Mouse (Mus musculus) C2C12 (cell line): ENCODE data around the gene Glrx. TPM values are rescaled to one million over a fixed set of nuclear protein-coding genes. Genes with fewer than 3 reads are reported as not detected.

Experiments
- H3K27me3 ChIP-seq: one replicate; pipeline ENCODE4 v1.6.1; 2011; ENCODE audit not compliant: control insufficient read depth, insufficient read depth, insufficient read length
- H3K36me3 ChIP-seq: one replicate; pipeline ENCODE4 v1.6.1; 2011; ENCODE audit not compliant: control insufficient read depth, insufficient read depth
- H3K4me3 ChIP-seq: one replicate; pipeline ENCODE4 v1.5.1; 2011; ENCODE audit warnings: mild to moderate bottlenecking, control low read depth; ENCODE audit not compliant: poor library complexity, insufficient read depth, severe bottlenecking
- H3K79me2 ChIP-seq: one replicate; pipeline ENCODE4 v1.6.1; 2011; ENCODE audit not compliant: control insufficient read depth, insufficient read depth
- H3K79me3 ChIP-seq: one replicate; pipeline ENCODE4 v1.6.1; 2011; ENCODE audit warnings: low read depth, control low read depth
- H3ac ChIP-seq: one replicate; pipeline ENCODE3; 2011; ENCODE audit warnings: low read depth; ENCODE audit not compliant: control insufficient read depth, insufficient read length
- CEBPB ChIP-seq: IDR thresholded peaks from one replicate; pipeline ENCODE4 v1.6.1; 2011; ENCODE audit warnings: low read depth, mild to moderate bottlenecking, control low read depth, moderate library complexity
- CTCF ChIP-seq: IDR thresholded peaks from one replicate; pipeline ENCODE4 v1.5.1; 2011; ENCODE audit not compliant: control insufficient read depth, insufficient read depth, insufficient read length
- FOSL1 ChIP-seq: IDR thresholded peaks from one replicate; pipeline ENCODE4 v1.8.0; 2011; ENCODE audit warnings: mild to moderate bottlenecking, low read length; ENCODE audit not compliant: poor library complexity, insufficient read depth, severe bottlenecking
- MAX ChIP-seq: IDR thresholded peaks from one replicate; pipeline ENCODE4 v1.6.1; 2011; ENCODE audit warnings: mild to moderate bottlenecking, control low read depth
- MYOD1 ChIP-seq: IDR thresholded peaks from one replicate; pipeline ENCODE4 v1.6.1; 2011; ENCODE audit warnings: low read depth; ENCODE audit not compliant: control insufficient read depth, insufficient read length
- MYOG ChIP-seq: IDR thresholded peaks from one replicate; pipeline ENCODE4 v1.6.1; 2011; ENCODE audit not compliant: control insufficient read depth, insufficient read length; ENCODE audit errors: extremely low read depth
- USF1 ChIP-seq: IDR thresholded peaks from one replicate; pipeline ENCODE4 v1.6.1; 2011; ENCODE audit warnings: low read depth, mild to moderate bottlenecking, control low read depth, moderate library complexity
- polyA plus RNA-seq: library from polyadenylated mRNA; unstranded; fragments of >200 nt; fragmentation: generic; extraction: Trizol; gene quantifications from one replicate; pipeline ENCODE4 v1.2.1, GENCODE M21; 2012; ENCODE audit warnings: missing spikeins

Gene Glrx
- polyA plus RNA-seq, 1 experiment = 41.9 TPM

DNA sequence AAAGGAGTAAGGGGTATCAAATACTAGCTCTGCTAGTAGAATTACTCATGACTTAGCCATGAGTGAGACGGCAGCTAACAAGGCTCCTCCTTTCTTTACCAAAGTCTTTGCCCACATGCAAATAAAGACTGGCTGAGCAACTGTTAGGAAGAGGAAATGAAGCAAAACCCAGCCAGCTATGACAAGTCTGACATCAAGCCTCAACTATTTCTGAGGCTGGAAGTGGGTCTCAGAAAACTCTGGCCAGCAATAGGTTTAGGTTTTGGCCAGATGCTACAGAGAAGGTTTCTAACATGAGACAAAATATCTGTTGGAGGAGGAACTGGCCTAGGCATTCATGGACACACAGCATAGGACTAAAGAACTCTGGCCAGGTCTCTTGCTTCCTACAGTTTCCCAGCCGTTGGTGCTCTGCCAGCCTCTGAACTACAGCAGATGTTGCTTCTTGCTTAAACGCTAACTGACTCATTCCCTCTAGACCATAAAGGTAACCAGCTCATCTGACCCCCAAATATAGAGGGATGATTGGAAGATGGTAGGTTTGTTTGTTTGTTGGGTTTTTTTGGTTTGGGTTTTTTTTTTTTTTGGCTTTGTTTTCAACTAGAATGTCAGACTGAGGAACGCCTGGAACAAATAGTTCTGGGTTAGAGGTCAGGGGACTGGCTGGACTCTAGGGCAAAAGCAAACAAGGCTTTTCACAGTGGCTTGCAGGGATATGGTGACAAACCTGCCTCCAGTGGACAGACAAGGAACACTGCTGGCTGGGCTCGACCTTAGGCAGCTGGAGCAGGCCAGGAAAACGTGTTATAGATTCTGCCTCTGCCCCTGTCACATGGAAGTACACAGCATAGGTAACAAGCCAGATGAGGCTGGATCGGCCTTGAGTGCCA is 41.0 kb upstream of the Glrx start:
- Histone ChIP-seq H3K36me3 (no peaks in the 10 kb centered on the region), H3K4me3 (no peak overlapping the region), H3K79me2 (no peaks in the 10 kb centered on the region), H3ac (no peak overlapping the region), H3K79me3 (no peaks in the 10 kb centered on the region), H3K27me3 (no peaks in the 10 kb centered on the region)
- TF ChIP-seq USF1 (no peak), MYOD1 (no peak), CEBPB (peak; percentile 64), MAX (no peak), CTCF (no peak)

DNA sequence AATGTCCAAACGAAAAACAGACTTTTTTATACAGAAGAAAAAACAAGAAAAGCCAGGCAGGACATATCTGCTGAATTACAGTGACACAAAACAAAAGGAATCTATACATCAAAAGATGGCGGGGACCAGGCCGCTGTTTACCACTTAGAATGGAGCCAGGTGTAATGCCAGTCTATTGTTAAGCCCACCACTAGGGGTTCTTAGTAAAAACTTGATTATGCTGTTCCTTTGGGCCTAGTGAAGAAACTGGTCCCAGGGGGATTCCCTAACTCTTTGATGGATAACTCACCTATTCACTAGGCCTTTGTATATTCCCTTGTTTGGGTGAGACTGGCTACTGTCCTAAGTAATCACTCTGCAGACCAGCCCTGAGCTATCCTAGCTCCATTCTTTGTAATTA is 40.2 kb upstream of the Glrx start:
- Histone ChIP-seq H3K79me2 (no peaks in the 10 kb centered on the region), H3K36me3 (no peaks in the 10 kb centered on the region), H3ac (no peak overlapping the region), H3K79me3 (no peaks in the 10 kb centered on the region), H3K27me3 (no peaks in the 10 kb centered on the region), H3K4me3 (no peak overlapping the region)
- TF ChIP-seq USF1 = no peak

DNA sequence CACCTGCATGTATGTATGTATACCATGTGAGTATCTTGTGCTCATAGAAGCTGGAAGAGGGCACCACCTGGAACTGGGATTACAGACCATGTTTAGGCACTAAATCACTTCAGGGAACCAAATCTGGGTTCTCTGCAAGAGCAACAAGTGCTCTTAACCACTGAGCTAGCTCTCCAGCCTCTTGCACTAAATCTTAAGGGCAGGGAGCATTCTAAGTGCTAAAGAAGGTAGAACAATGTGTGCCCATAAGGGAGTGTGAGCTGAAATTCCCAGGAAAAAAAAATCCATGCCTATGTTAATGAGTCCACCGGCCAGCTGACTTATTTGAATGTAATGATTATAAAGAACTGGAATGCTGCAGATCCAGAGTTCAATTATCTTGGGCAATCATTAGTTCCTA is 31.7 kb upstream of the Glrx start:
- Histone ChIP-seq H3K27me3 (no peaks in the 10 kb centered on the region), H3K79me3 (no peaks in the 10 kb centered on the region), H3K36me3 (no peaks in the 10 kb centered on the region)

GRCm38 (mm10) chr13:75809957-75810356 is 29.7 kb upstream of the Glrx start:
- Histone ChIP-seq H3K36me3 (no peaks in the 10 kb centered on the region), H3K4me3 (no peak overlapping the region), H3K79me2 (no peaks in the 10 kb centered on the region), H3ac (no peak overlapping the region), H3K27me3 (no peaks in the 10 kb centered on the region), H3K79me3 (no peaks in the 10 kb centered on the region)
- TF ChIP-seq CEBPB (no peak), USF1 (no peak), CTCF (no peak), MAX (no peak), MYOG (no peak), MYOD1 (no peak), FOSL1 (no peak)

More for the DNA sequence above, 31.7 kb upstream of the Glrx start:
- Histone ChIP-seq H3K79me2 (no peaks in the 10 kb centered on the region), H3K4me3 (no peak overlapping the region), H3ac (no peak overlapping the region)
- TF ChIP-seq MYOG (no peak), USF1 (no peak), MYOD1 (no peak), MAX (no peak), CEBPB (no peak), CTCF (no peak), FOSL1 (no peak)

- H3K79me2 ChIP-seq = no peaks in the 10 kb centered on the region
- H3ac ChIP-seq = no peak overlapping the region
- H3K27me3 ChIP-seq = no peaks in the 10 kb centered on the region
- TF ChIP-seq CTCF = no peak
- no peak for TF ChIP-seq FOSL1
- TF ChIP-seq MYOD1 = no peak
- TF ChIP-seq MAX = no peak
- TF ChIP-seq CEBPB = no peak
- no peak for TF ChIP-seq MYOG
- no peak for TF ChIP-seq USF1
- no peaks in the 10 kb centered on the region for H3K79me3 ChIP-seq
- H3K36me3 ChIP-seq = no peaks in the 10 kb centered on the region
- H3K4me3 ChIP-seq = no peak overlapping the region
Measured at GRCm38 (mm10) chr13:75817183-75817582, 22.5 kb upstream of the Glrx start.

DNA sequence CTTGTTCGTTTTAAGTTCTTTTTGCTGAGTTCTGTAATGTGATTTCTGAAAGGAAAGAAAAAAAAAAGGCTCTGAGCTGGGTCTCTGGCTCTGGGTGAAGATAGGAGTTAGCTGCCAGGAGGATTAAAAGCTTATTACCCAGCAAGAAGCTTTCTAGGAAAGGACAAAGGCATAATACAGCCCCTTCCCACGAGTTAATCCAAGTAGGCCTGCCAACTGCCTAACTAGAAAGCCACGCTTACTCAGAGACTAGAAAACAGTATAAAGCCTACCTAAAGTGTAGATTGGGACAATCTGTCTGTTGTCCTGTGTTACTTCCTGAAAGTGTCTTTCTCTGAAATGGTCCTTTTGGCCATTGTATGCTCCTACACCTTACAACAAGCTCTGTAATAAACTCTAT is 21.2 kb upstream of the Glrx start:
- Histone ChIP-seq H3K4me3 (no peak overlapping the region), H3K79me3 (no peaks in the 10 kb centered on the region), H3K79me2 (no peaks in the 10 kb centered on the region), H3K36me3 (no peaks in the 10 kb centered on the region), H3K27me3 (no peaks in the 10 kb centered on the region), H3ac (no peak overlapping the region)
- TF ChIP-seq MYOG (no peak), CEBPB (no peak), FOSL1 (no peak), USF1 (no peak), CTCF (no peak)
